9 mouse cellular contexts compared by ENCODE assay signal in the genomic region with DNA sequence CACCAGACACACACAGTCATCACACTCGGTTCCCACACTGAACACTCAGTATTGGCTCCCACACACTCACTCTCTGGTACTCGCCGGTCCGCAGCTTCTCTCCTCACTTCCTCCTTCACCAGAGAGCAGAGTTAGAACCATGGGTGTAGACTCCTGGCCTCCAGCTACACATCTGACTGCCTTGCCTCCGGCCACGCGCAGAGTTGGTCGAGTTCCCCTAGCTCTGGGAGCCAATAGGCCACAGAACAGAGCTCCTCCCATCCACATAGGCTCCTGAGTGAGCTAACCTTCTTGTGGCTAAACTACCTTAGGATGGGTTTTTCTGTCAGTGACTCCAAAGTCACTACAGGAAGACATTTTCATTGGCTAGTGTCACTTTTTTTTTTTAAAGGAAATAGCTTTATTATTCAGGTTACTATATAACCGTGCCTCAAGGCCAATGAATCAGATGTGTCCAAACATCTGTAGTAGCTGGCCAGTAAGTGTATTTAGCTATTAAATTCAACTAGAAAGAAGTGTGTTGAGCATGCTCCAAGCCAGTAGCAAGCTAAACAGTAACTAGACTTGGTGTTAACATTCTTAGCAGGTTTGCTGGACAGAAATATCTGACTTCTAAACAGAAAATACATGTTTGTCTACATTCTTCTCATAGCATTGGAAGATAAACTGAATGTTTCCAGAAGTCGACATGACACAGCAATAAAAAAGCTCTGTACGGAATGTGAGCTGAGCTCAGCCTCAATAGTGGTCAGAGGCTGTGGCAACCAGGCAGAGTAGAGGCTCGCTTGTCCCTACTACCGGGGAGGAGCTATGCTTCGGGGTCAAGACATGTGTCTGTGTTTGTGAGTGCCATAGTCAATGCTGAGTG. TPM values are rescaled to one million over a fixed set of nuclear protein-coding genes. Genes with fewer than 3 reads are reported as not detected.
DNase-seq lines count a peak whose midpoint lies in the region; ATAC-seq and TF ChIP-seq lines count a peak whose summit lies in the region.
"Had no signal": no experiment of that assay in that cellular context is flagged by ENCODE, and none has a peak within 500 bp of the region (broad histone marks: within the 10 kb centered on the region; RNA-seq: fewer than 3 reads in every experiment).

No protein-coding gene starts in this region.

- no peaks in the 10 kb centered on the region for H3K36me3 ChIP-seq in kidney, embryonic 14.5 days (ENCODE audit: control insufficient read depth, insufficient read depth, low read length)
- H3K36me3 ChIP-seq in midbrain, embryonic 15.5 days (replicated peaks) = no peaks in the 10 kb centered on the region
- peaks cover 14% of the 10 kb centered on the region for H3K36me3 ChIP-seq in forebrain, postnatal 0 days (ENCODE audit: insufficient read depth)

- peak; percentile 64 for DNase-seq in B cell, adult 2 months
- DNase-seq in NIH3T3 (ENCODE audit: low read depth) = peak; percentile 68
- DNase-seq in cerebellum, postnatal 10 days = no peak
- DNase-seq in forebrain, postnatal 0 days = no peak
- no peak for DNase-seq in left cerebral cortex, adult 11 months (ENCODE audit: low spot score)
- DNase-seq: midbrain, embryonic 14.5 days had no signal

- H3K4me1 ChIP-seq in kidney, embryonic 14.5 days (ENCODE audit: control insufficient read depth, insufficient read depth, low read length) = 0 out of 2 replicates have a peak, but pooled peaks cover 3% of the 10 kb centered on the region
- no peaks in the 10 kb centered on the region for H3K4me1 ChIP-seq in midbrain, embryonic 15.5 days
- H3K4me1 ChIP-seq in forebrain, postnatal 0 days (ENCODE audit: insufficient read depth) = no peaks in the 10 kb centered on the region

- TF ChIP-seq CTCF in forebrain, postnatal 0 days (IDR thresholded peaks at IDR 0.05; ENCODE audit: low read depth) = no peak

- no peak overlapping the region for H3K4me3 ChIP-seq in kidney, embryonic 14.5 days (ENCODE audit: low read length)
- H3K4me3 ChIP-seq in midbrain, embryonic 15.5 days = no peak overlapping the region
- no peak overlapping the region for H3K4me3 ChIP-seq in forebrain, postnatal 0 days (ENCODE audit: low read depth, low read length)

- peak overlapping the region; percentile 59; the same call in 1 of the 2 replicates for H3K27ac ChIP-seq in kidney, embryonic 14.5 days (ENCODE audit: low read depth, low read length)
- no peak overlapping the region for H3K27ac ChIP-seq in midbrain, embryonic 15.5 days
- H3K27ac ChIP-seq in forebrain, postnatal 0 days (ENCODE audit: low read depth, low read length) = no peak overlapping the region

- H3K9me3 ChIP-seq in kidney, embryonic 14.5 days (ENCODE audit: control insufficient read depth, low read length) = no peaks in the 10 kb centered on the region
- no peaks in the 10 kb centered on the region for H3K9me3 ChIP-seq in midbrain, embryonic 15.5 days
- H3K9me3 ChIP-seq in forebrain, postnatal 0 days (ENCODE audit: low read length) = no peaks in the 10 kb centered on the region

- H3K27me3 ChIP-seq in kidney, embryonic 14.5 days (ENCODE audit: control insufficient read depth, insufficient read depth, low read length) = no peaks in the 10 kb centered on the region
- H3K27me3 ChIP-seq in midbrain, embryonic 15.5 days (replicated peaks) = no peaks in the 10 kb centered on the region
- H3K27me3 ChIP-seq in forebrain, postnatal 0 days (ENCODE audit: insufficient read depth, low read length) = no peaks in the 10 kb centered on the region

- H3K9ac ChIP-seq in kidney, embryonic 14.5 days (ENCODE audit: low read depth, low read length) = no peak overlapping the region
- no peak overlapping the region for H3K9ac ChIP-seq in midbrain, embryonic 15.5 days
- no peak overlapping the region for H3K9ac ChIP-seq in forebrain, postnatal 0 days

- 66% methylated on average over 14 of the region's 14 CpGs for WGBS in kidney, embryonic 14.5 days
- WGBS in midbrain, embryonic 15.5 days = 91% methylated on average over 14 of the region's 14 CpGs
- WGBS in forebrain, postnatal 0 days = 89% methylated on average over 14 of the region's 14 CpGs

- no peak overlapping the region for H3K4me2 ChIP-seq in kidney, embryonic 14.5 days (replicated peaks; ENCODE audit: low read depth, low read length)
- H3K4me2 ChIP-seq in midbrain, embryonic 15.5 days = no peak overlapping the region
- no peak overlapping the region for H3K4me2 ChIP-seq in forebrain, postnatal 0 days (ENCODE audit: low read depth)

- ATAC-seq in kidney, embryonic 14.5 days (ENCODE audit: low FRiP score, low TSS enrichment) = no peak
- ATAC-seq in megakaryocyte, adult 5-6 weeks (ENCODE audit: poor library complexity, severe bottlenecking) = peak; percentile 88
- ATAC-seq in midbrain, embryonic 15.5 days (replicated peaks) = no peak
- no peak for ATAC-seq in forebrain, postnatal 0 days

RNA-seq across cellular contexts. Expression of a gene that starts 21.4 kb away (rescaled TPM):
- polyA plus RNA-seq in kidney, embryonic 14.5 days (2014; fragmentation: Nextera tagmentation; extraction: Ambion mirVana) = 0.20 and 0.46 TPM in 2 replicates
- total RNA-seq in megakaryocyte, adult 5-6 weeks (2015) = 10.7 and 12.2 TPM in 2 replicates
- 26.1 and 30.9 TPM in 2 replicates for total RNA-seq in megakaryocyte, adult 5-6 weeks (2017)
- polyA plus RNA-seq in midbrain, embryonic 15.5 days (2015; fragmentation: Nextera tagmentation; extraction: Ambion mirVana) = 3.1 TPM in 2 replicates
- total RNA-seq in forebrain, postnatal 0 days (2014; rRNA removed) = 14.0 and 17.2 TPM in 2 replicates
- polyA plus RNA-seq in forebrain, postnatal 0 days (2015; fragmentation: Nextera tagmentation; extraction: Ambion mirVana) = 2.0 and 2.8 TPM in 2 replicates

RNA-seq across cellular contexts. Expression of a gene that starts 42.6 kb away (rescaled TPM):
- polyA plus RNA-seq in kidney, embryonic 14.5 days (2014; fragmentation: Nextera tagmentation; extraction: Ambion mirVana) = 17.1 and 26.1 TPM in 2 replicates
- total RNA-seq in megakaryocyte, adult 5-6 weeks (2015) = 14.9 and 15.3 TPM in 2 replicates
- total RNA-seq in megakaryocyte, adult 5-6 weeks (2017) = 24.7 and 27.7 TPM in 2 replicates
- polyA plus RNA-seq in midbrain, embryonic 15.5 days (2015; fragmentation: Nextera tagmentation; extraction: Ambion mirVana) = 28.3 and 29.2 TPM in 2 replicates
- total RNA-seq in forebrain, postnatal 0 days (2014; rRNA removed) = 40.9 and 50.9 TPM in 2 replicates
- polyA plus RNA-seq in forebrain, postnatal 0 days (2015; fragmentation: Nextera tagmentation; extraction: Ambion mirVana) = 20.8 and 23.7 TPM in 2 replicates

RNA-seq across cellular contexts. Expression of a gene that starts 50.2 kb away (rescaled TPM):
- 8.5 and 12.6 TPM in 2 replicates for polyA plus RNA-seq in kidney, embryonic 14.5 days (2014; fragmentation: Nextera tagmentation; extraction: Ambion mirVana)
- 44.4 and 49.1 TPM in 2 replicates for total RNA-seq in megakaryocyte, adult 5-6 weeks (2015)
- 39.6 and 42.3 TPM in 2 replicates for total RNA-seq in megakaryocyte, adult 5-6 weeks (2017)
- polyA plus RNA-seq in midbrain, embryonic 15.5 days (2015; fragmentation: Nextera tagmentation; extraction: Ambion mirVana) = 0.54 and 0.59 TPM in 2 replicates
- total RNA-seq in forebrain, postnatal 0 days (2014; rRNA removed) = 0.38 and 0.85 TPM in 2 replicates
- polyA plus RNA-seq in forebrain, postnatal 0 days (2015; fragmentation: Nextera tagmentation; extraction: Ambion mirVana) = 0.77 and 1.2 TPM in 2 replicates

Comparison
In these comparisons a context has a peak if more than half of its experiments do, and no peak if none do; other contexts are left out.
1. DNase-seq: peak in B cell, adult 2 months (2 of 2) and NIH3T3 (single experiment); none in cerebellum, postnatal 10 days (0 of 2), forebrain, postnatal 0 days (single experiment) and left cerebral cortex, adult 11 months (single experiment).